Mouse (Mus musculus): ENCODE results near the gene Ttyh2. TPM values are rescaled to one million over a fixed set of nuclear protein-coding genes. Genes with fewer than 3 reads are reported as not detected.

Gene Ttyh2
- total RNA-seq, 1 experiment from 2014 or later, result 3.5 TPM

DNA sequence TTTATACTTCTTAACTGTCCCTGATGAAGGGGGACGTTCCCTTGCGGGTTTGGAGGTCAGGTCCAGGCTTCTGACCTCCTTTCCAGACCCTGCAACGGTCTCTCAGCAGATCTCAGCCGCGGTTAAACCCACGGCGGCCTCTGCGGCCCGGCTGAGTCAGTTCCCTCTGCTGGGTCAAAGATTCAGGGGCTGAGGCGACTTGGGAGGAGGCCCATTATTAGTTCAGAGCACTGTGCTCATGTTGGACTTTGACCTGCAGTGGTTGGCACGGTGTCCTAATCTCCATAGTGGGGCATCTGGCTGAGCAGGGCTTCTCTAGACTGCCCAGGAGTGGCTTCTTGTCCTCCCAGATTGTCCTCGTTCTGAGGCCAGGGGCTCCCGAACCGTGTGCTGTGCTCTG is 1.2 kb downstream of the Ttyh2 start:
- no peak for ATAC-seq (ENCODE audit: extremely low read depth, insufficient number of reproducible peaks, low FRiP score, poor library complexity, severe bottlenecking)

DNA sequence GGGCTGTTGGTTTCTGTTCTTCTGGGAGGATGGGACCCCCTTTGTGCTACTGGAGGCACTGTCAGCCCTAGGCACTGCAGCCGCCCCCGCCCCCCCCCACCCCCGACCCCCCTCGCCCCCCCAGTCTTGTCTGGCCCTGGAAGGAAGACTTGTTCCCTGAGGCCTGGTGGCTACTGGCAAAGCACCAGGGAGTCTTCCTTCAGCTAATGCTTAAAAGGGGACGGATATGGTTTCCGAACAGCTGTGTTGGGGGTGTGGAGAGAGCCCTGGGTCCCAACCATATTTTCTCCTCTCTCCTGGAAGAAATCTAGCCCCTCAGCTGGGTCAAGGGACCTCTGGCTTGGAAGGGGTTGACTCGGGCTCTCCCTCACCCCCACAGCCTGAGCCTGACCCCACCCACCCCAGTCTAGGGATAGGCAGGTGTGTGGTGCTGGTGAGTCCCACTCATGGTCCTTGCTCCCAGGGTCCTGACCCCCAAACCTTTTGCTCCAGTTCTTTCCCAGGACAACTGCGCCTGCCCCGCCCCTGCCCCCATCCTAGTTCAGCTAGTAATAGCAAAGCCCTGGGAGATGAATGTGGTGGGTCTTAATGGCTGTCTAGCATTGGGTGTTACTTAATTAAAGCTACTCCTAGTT is 1.8 kb downstream of the Ttyh2 start:
- no peak for ATAC-seq (ENCODE audit: extremely low read depth, insufficient number of reproducible peaks, low FRiP score, poor library complexity, severe bottlenecking)

DNA sequence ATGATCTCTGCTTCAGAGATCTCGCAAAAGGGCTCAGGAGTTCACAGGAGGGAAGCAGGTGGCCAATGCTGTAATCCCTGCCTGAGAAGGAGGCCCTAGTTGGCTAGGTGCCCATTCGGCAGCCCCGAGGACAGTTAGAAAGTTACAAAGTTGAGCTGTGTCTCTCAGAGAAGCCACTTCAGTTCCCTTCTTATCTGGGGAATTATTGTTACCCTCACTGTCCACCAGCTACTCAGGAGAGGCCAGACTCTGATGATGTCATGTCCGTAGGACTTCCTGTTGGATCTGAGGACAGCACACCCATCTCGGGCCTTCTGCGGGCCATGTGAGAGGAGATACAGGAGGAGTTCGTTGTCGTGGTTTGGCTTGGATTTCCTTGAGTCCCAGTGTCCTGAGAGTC is 4.4 kb downstream of the Ttyh2 start:
- ATAC-seq (ENCODE audit: extremely low read depth, insufficient number of reproducible peaks, low FRiP score, poor library complexity, severe bottlenecking), result no peak

DNA sequence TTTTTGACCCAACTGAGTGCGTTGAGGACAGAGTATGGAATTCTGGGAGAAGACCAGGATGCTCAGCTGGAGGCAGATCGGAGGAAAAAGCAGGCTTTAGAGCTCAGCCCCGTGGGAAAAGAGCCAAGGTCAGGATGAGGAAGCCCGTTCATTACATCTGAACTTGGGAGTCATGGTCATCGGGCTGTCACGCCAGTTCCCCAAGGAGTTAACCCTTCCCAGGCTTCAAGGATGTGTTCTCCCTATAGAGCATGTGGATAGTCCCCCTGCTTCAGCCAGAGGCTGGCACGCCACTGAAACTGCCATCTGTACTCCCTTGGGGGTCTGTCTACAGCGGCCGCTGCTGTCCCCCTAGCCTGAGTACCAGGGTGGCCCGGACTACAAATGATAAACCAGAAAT is 5.1 kb downstream of the Ttyh2 start:
- no peak for ATAC-seq (ENCODE audit: extremely low read depth, insufficient number of reproducible peaks, low FRiP score, poor library complexity, severe bottlenecking)

DNA sequence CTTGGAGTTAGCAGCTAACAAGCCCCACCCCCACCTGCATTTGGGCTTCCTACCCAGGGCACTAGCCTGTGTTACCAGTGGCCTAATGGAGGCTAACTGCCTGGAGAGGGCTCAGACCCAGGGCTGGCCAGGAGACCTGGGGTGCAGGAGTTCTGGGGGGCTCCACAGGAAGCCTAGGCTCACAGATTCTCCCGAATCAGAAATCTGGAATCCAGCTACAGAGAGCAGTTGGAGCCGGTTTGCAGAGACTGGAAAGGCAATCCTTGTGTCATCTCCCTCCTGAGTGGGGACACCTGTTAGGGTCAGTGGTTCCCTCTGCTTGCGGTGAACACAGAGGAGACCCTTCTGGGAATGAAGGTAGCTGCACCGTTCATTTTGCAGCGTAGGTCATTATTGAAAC is 5.8 kb downstream of the Ttyh2 start:
- no peak for ATAC-seq (ENCODE audit: extremely low read depth, insufficient number of reproducible peaks, low FRiP score, poor library complexity, severe bottlenecking)

DNA sequence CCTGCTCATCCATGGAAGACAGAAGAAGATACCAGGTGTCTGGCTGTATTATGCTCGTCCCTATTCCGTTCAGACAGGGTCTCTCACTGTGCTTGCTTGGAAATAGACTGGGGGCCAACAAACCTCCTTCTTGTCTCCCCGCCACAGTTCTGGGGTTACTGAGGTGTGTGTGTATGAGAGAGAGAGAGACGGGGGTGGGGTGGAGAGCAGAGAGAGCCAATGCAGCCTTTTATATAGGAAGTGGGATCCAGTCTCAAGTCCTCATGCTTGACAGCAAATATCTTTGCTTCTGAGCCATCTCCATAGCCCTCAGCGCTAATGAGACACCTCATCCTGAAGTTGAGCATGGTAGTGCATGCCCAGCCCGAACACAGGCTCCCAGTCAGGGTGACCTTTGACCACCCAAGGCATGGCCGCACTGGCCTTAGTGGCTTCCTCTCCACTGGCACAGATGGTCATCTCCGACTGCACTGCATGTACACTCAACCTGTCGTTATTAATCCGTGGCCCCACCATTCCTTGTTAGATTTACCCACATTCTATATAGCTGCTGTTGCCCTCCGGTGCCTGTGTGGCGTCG is 7.2 kb downstream of the Ttyh2 start:
- no peak for ATAC-seq (ENCODE audit: extremely low read depth, insufficient number of reproducible peaks, low FRiP score, poor library complexity, severe bottlenecking)

DNA sequence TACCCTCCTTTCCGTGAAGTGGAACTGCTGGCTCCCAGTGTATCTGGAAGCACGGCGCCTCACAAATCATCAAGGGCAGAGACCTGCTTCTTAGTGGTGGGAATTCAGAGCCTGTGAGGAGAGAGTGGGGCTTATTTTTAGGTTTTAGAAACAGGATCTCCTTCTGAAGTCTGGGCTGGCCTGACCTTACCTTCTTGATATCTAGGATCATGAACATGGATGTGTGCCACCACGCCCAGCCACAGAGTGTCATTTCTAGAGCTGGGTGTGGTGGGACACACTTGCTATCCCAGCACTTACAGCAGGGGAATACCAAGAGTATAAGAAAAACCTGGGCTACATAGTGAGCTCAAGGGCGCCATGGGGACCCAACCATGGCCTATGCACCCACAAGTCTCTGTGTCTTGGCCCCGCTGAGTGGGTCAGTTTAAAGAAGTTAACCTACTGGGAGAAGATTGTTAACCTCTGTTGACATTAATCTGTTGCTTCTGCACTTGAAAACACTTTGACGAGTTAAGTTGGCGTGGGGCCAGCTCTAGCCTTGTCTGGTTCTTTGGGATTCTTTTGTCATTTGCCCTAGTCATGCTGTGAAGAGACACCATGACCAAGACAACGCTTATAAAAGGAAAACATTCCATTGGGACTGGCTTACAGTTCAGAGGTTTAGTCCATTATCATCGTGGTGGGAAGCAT is 7.9 kb downstream of the Ttyh2 start:
- ATAC-seq (ENCODE audit: extremely low read depth, insufficient number of reproducible peaks, low FRiP score, poor library complexity, severe bottlenecking), result no peak

DNA sequence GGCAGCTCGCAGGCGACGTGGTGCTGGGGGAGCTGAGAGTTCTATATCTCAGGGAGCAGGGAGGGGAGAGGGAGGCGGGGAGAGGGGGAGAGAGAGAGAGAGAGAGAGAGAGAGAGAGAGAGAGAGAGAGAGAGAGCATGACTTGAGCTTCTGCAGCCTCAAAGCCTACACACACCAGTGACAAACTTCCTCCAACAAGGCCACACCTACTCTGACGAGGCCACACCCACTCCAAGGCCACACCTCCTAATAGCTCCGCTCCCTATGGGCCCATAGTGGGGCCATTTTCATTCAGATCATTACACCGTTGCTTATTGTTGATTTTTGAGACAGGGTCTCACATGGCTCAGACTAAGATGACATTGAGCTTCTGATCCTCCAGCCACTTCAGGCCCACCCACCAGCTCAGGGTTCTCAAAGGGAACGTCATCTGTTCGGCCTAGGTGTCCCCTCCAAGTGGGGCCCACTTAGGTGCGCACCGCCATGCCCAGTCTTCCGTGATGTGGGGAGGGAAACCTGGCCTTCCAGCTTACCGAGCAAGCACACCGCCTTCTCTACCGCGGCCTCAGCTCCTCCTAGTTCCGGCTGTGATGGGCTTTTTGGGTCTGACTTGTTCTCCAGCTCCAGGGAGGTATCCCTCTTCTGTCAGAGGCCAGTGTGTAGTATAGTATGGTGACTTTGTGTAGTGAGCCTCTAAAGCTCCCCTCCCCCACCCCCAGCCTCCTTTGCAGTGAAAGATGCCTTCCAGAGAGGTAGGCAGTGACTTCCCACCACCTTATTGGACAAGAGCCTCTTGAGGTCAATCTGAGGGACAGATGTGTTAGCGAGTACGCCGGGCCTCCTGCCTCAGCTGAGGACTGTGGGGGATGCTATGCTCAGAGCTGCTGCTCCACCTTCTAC is 8.7 kb downstream of the Ttyh2 start:
- no peak for ATAC-seq (ENCODE audit: extremely low read depth, insufficient number of reproducible peaks, low FRiP score, poor library complexity, severe bottlenecking)

DNA sequence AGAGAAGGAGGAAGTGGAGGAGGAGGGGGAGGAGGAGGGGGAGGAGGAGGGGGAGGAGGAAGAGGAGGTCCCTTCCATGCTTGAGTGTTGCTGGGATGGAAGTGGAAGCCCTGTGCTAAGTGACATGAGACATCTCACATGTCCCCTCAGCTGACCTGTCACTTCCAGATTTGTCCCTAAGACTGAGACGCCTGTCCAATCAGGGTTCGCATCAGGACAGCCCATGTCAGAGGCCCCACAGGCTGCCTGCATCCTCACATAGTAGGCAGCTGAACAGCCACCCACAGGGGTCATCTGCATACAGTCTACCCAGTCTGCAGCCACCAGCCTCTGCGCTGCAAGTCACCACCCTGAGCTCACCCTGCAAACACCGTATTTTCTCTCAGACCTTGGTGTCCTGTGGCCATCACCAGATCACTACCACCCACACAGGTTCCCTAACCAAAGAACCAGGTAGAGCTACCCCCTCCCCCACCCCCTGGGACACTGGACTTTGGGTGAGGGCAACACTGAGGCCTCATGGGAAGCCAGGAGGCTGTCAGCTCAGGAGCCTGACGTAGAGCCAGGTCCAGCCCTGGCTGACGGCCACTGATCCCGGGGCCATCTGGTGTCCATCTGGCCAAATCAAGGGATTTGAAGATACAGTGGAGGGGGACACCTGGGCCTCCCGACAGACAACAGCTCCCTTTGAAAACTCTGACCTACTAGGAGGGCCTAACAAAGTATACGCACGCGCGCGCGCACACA is 9.6 kb downstream of the Ttyh2 start:
- no peak for ATAC-seq (ENCODE audit: extremely low read depth, insufficient number of reproducible peaks, low FRiP score, poor library complexity, severe bottlenecking)

DNA sequence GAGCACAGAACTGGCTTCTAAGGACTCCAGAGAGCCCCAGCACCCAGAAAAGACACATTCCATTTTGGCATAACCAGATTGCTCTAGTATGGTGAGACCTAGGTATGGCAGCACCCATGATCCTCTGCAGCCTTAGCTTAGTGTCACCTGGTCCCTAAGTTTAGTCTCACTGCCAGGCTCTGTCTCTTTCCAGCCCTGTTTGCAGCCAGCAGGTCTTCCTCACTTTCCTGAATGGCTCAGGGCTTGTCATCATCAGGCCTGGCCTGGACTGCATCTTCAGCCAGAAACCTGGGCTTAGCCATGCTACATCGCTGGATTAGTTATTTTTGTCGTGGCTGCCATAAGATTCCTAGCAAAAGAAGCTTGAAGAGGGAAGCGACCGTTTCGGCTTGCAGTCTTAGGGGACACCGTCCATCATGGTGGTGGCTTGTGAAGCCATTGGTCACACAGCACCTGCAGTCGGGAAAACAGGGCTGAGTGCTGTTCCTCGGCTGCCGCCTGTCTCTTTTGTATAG is 10.4 kb downstream of the Ttyh2 start:
- no peak for ATAC-seq (ENCODE audit: extremely low read depth, insufficient number of reproducible peaks, low FRiP score, poor library complexity, severe bottlenecking)

DNA sequence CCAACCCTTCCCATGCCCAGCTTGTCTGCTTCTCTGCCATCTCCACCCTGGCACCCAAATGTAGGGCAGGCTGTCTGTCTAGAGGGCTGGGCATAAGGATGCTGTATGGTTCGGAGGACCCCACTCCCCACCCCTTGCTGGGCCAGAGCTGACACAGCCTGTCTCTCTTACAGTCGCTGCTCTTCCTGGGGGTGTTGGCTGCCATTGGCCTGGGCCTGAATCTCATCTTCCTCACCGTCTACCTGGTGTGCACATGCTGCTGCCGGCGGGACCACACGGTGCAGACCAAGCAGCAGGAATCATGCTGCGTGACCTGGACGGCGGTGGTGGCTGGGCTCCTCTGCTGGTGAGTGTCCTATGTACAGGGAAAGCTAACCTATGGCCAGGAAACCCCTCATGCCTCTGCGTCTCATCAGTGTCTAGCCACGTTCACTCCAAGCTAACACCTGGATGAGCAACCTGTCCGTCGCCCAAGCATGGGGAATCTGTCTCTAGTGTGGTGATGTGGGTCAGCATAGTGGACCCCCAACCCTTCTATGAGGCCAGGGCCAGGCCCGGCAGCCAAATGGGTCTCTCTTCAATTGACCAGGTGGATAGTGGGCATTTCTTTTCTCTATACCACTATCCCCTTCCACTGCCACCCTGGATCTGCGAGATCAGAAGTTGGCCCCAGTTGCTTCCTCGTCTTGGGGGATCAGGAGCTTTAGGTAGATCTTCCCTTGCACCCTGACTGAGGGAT is 11.2 kb downstream of the Ttyh2 start:
- ATAC-seq (ENCODE audit: extremely low read depth, insufficient number of reproducible peaks, low FRiP score, poor library complexity, severe bottlenecking), result no peak

DNA sequence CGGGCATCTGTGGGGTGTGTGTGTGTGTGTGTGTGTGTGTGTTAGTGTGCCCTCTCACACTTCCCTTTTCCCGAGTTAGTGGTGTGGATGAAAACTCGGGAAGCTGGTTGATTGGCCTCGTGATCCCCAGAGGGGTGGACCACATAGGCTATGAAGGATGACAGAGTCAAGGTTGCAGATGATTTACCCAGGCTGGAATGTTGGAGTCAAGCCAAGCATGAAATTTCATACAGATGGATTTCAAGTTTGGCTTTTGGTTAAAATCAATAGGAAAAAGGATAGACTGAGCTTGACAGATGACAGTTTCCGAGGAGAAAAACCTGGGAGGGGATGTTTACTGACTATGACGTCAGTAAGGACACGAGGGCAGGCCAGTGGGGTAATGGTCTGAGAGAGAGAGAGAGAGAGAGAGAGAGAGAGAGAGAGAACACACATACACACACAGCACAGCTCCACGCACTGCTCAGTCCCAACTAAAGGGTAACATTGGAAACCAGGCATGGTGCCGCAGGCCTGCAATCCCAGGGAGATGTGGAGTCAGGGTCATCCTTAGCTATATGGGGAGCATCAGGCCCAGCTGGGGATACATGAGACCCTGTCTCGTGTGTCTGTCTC is 12.4 kb downstream of the Ttyh2 start:
- ATAC-seq (ENCODE audit: extremely low read depth, insufficient number of reproducible peaks, low FRiP score, poor library complexity, severe bottlenecking), result no peak

DNA sequence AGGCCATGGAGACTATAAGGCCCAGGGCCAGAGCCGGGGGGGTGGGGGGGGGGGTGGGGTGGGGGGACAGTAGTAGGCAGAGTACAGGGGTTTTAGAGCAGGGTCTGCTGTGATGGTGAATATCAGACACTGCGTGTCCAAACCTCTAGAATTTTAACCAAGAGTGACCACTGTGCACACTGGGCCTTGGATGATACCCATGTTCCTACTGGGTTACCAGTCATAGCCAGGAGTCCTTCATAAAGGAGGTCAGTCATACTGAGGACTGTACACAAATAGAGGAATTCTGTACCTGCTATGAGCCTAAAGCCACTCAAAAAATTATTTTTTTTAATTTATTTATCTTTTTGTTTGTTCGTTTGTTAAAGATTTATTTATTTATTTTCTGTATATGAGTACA is 13.5 kb downstream of the Ttyh2 start:
- ATAC-seq (ENCODE audit: extremely low read depth, insufficient number of reproducible peaks, low FRiP score, poor library complexity, severe bottlenecking), result no peak

DNA sequence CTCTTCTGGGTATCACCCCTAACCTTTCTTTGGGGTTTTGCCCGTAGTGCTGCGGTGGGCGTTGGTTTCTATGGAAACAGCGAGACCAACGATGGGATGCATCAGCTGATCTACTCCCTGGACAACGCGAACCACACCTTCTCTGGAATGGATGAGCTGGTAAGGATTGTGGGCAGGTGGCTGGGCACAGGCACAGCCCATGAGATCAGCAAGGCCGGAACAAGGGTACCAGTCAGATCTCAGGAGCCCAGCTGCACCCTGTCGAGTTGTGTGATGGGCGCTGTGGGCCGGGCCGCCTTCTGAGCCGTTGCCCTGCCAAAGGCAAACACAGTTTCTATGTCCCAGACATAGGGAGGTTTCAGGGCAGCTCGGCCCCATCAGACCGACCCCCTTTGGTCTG is 15.0 kb downstream of the Ttyh2 start:
- no peak for ATAC-seq (ENCODE audit: extremely low read depth, insufficient number of reproducible peaks, low FRiP score, poor library complexity, severe bottlenecking)

DNA sequence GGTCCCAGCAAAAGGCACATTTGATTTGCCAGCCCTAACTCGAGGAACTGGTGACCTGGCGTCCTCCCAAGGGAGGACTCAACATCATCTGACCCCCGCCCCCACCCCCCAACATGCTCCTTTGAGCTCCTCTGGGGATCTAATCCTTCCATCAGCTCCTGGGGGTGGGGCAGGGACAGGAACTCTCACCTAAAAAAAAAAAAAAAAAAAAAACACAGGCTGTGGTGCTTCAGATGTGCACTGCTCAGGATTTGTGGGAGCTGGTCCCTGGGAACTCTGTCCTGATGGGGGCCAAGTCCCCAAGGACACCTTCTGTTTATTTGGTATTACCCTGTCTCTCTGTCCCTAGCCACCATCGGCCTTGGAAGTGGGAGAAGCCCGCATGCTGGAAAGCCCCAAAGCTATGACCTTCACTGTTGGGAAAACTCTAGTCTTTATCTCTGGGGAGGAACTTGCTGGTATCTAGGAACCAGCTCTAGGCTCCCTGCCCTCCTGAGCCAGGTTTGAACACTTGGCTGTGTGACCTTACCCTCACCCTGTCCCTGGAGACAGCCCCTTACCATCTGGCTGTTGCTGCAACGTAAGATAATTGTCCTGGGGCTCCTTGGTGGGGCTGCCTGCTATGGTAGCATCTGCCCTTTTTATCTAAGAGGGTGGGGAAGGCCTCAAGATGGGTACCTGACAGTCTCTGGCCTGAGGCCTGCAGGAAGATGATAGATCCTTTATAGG is 16.4 kb downstream of the Ttyh2 start:
- no peak for ATAC-seq (ENCODE audit: extremely low read depth, insufficient number of reproducible peaks, low FRiP score, poor library complexity, severe bottlenecking)

DNA sequence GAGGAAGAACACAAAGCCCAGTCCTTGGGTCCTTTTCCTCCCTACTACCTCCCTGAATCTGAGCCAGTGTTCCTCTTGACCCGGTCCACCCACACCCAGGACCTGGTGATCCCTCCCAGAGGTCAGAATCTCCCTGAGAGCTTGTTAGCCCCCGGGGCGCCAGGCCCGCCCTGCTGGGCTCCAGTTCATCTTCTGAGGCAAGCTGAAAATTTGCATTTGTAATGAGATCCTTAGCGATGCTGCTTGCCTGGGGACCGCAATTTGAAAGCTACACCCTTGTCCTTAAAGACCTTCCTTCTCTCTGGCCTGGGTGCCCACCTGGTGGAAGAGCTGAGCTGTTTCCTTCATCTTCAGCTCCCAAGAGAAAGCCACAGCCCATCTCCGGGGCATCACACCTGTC is 17.4 kb downstream of the Ttyh2 start:
- no peak for ATAC-seq (ENCODE audit: extremely low read depth, insufficient number of reproducible peaks, low FRiP score, poor library complexity, severe bottlenecking)

DNA sequence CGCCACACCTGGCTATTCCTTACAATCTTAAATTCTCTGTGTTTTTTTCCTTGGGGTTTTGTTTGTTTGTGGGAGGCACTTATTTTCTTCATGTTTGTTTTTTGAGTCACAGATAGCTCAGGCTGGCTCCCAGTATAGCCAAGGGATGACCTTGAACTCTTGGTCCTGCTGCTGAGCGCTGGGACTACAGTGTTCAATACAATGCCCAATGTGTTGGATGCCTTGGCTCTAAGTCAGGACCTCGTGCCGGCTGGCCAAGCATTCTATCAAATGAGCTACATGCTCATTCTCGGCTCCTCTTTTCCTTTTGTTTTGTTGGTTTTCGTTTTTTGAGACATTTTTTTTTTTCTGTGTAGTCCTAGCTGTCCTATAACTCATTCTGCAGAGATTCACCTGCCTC is 18.2 kb downstream of the Ttyh2 start:
- ATAC-seq (ENCODE audit: extremely low read depth, insufficient number of reproducible peaks, low FRiP score, poor library complexity, severe bottlenecking), result no peak
